Mouse (Mus musculus) left cerebral cortex, adult 9 months (tissue): Measurements from ENCODE around the gene Nkx2-1.
A peak's percentile ranks its signal among the peaks of the same experiment; 100 is the strongest.
"Not testable (repeated sequence)": the region's sequence is repeated elsewhere in the genome, so short reads cannot be mapped to it uniquely, and the experiment has no call there.

ENCODE experiments used
- DNase-seq, 2 experiments: peaks; one replicate each; pipeline ENCODE4 v3.0.0; 2022; ENCODE audit warnings: low spot score in 2 of 2

The Nkx2-1 gene

DNA sequence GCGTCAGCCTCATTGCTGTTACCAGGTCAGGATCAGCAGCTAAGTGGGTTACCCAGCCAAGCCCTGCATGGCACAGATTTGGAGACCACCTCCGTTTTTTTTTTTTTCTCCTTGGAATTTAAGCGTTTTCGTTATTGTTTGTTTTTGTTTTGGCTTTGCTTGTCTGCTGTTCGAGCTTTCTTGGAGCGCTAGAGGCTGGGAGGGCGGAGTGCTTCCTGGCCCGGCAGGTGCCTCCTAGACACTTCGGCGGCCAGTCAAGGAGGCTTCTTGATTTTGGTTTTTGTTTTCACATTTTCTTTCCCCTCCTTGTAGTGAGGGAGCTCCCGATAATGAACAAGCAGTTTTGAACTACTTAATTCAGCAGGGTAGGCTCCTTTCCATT lies at the start of gene Nkx2-1:
Gene Nkx2-1 (minus strand): TSS at position 25 of the 382 bp plus-strand sequence.
- DNase-seq, result no peak

DNA sequence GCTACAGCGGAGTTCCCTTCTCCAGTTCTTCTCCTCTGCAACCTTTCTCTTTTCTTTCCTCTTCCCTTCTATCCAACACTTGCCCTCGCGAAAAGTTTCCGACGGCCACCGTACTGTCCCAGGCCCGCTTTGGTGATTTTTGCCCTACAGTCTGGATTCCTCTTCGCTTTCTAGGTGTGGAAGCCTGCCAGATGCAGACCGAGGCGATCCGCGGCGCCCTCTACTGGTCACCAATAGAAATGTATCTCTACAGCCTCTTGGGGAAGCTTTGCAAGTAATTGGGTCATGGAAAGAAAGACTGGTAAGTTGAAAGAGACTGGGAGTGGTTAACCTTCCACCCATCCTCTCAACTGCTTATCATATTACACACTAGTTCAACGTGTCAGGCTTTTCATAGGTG lies 4.4 kb upstream of the Nkx2-1 start:
- DNase-seq, result peak; percentile 11 to 70

DNA sequence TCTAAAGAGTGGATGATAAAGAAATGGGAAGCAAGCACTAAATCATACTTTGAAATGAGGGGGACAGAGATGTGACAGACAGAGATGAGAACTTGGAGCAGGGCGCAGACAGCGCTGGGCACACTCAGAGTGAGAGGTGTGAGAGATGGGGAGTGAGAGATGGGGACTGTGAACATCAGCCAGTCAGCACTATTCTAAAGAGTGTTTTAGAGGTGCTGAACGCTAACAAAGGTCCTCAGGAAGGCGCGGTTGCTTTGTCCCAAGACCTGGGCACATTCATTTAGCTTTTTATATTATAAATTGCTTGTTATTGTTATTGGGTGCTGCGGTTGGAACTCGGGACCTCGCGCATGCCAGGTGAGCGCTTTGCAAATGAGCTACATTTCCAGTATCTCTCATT lies 3.9 kb upstream of the Nkx2-1 start:
- no peak for DNase-seq

DNA sequence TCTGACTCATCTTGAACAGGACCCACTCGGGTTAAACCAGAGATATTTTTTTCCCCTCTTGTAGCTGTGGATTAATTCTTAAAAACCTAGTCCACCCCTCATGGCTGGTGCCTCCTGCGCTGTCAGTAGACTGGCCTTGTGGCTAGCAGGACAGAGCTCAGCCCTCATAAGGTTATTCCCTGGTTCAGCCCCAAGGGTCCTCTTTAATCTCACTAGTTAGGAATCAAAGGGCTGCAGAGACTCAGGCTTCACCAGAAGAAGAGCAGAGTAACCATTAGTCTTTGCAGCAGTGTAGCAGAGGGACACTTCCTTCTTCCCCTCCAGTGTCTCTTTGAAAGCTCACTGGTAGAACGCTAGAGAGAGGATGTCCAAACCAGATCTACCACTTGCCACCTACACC lies 1.9 kb upstream of the Nkx2-1 start:
- DNase-seq, result no peak

DNA sequence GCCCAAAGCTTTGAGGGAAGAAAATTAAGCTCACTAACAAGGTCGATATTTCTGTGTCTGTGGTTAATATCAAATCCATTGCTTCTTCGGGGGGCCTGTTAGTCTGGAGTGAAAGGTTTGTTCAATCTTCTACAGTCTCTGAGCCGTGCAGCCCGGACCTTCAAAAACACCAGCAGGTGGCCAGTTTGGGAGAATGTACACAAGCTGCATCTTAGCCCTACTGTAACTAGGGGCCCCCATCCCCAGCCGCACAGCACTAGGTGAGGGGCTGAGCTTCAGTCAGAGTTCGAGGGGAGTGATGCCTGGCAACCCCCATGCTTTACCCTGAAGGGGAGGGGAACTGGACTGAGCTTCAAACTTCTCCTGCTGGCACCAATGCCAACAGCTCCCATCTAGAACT lies 1.2 kb upstream of the Nkx2-1 start:
- DNase-seq, result no peak

DNA sequence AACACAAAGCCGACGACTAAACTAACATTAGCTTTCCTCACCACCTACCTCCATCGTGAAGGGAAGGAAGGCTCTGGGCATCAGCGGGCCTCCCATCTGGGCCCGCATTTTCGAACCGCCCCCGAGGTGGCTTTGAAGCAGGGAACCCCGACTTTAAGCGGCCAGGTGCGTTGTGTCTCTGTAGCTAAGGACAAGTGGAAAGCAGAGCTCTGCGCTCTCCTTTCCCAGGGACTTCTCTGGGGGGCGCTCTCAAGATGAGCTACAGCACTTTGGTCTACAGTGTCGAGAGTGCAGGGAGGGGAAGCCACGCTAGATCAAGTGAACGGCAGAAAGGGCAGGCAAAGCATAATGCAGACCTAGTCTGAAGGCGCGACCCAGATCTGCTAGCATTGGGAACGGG lies 634 bp upstream of the Nkx2-1 start:
- DNase-seq, result no peak

DNA sequence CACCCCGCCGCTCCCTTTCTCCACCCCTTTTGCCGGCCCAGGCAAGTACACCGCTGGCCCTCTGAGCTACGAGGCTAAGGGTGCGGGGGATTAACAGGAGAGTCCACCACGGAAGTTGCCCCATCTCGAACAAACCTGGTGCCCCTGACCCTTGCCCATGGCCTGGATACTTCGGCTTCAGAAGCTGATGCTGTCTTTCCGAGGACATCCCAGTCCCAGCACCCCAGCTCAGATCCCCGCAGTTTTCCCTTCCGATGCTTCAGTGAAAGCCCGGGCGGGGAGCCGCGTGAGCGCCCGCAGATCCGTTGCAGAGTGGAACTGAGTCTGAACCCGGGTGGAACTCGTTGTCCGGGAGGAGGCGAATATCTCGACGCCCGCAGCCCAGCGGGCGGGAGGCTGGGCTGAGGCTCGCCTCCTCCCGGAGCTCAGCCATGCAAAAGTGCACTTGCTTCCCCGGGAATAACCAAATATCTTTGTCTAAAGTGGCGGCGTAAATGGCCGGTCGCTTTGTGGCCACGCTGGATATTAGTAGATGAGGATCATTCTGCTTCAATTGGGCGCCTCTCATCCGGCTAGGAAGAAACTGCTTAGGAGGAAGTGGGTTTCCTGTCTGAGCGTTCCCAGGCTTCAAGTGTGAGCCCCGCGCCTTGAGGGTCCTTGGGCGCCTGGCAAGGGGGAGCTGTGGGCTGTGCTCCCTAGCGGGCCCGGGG lies 379 bp downstream of the Nkx2-1 start:
- no peak for DNase-seq

DNA sequence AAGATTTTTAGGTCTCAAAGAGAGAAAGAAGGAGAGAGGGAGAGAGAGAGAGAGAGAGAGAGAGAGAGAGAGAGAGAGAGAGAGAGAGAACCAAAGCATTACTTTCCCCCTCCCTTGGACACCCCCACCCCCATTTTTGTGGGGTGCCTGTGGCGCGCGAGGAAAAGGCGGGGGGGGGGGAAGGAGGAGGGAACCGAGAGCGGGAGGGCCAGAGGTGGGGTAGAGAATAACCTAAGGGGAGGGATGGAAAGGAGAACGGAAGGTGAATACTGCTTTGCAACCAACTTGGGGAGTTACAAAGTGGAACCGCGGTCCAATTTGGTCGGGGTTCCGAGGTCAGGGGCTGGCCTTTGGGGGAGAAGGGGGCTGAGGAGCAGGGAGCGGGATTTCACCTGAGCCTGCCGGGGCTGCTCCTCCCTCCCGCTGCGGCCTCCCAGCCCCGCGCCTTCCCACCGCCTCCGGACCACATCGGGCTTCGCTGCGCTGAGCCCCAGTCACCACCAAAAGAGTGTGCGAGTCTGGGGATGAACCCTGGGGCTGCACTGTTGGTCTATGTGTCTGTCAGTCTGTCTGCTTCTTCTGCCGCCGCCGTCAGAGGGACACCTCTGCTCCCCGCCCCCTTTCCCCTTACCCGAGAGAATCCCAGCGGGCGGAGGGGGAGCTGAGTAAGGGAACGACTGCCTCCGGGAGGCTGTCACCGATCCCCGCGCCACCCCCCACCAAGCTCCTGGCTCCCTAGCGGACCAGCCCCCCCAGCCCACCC lies 1.1 kb downstream of the Nkx2-1 start:
- no peak for DNase-seq

DNA sequence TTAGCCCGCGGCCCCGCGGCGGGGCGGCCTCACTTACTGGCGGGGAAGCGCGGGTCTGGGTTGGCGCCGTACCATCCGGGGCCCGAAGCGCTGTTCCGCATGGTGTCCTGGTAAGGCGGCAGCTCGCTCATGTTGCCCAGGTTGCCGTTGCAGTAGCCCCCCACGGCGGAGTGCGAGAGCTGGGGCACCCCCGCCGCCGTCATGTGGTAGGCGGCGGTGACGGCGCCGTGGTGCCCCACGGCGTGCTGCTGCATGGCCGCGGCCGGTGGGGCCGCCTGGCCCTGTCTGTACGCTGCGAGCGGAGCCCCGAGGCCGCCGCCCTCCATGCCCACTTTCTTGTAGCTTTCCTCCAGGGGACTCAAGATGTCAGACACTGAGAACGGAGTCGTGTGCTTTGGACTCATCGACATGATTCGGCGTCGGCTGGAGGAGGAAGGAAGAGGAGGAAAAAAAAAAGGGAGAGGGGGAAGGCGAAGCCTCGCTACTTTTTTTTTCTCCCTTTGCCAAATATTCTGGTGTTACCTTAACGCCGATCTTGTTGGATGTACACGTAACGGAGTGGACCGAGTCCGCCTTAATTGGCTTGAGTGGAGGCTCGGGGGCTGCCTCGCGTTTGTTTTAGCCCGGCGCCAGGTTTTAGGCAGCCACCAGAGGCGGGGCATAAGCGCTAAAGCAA lies 1.9 kb downstream of the Nkx2-1 start:
- no peak for DNase-seq

DNA sequence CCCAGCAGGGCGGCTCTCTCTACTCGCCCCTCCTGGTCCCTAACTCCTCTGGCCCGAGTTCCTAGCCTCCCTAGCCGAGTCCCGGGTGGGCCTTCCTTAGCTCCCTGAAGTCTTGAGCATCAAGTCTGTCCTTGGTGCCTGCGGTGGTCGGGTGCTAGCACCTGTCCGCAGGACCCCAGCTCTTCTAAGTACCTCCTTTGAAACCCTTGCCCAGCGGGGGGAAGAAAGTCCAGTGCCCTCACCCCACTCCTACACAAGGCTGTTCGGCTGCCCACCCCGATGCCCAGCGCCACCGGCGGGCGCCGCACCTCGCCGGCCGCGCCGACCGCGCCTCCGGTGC lies 2.4 kb downstream of the Nkx2-1 start:
- DNase-seq, result no peak

DNA sequence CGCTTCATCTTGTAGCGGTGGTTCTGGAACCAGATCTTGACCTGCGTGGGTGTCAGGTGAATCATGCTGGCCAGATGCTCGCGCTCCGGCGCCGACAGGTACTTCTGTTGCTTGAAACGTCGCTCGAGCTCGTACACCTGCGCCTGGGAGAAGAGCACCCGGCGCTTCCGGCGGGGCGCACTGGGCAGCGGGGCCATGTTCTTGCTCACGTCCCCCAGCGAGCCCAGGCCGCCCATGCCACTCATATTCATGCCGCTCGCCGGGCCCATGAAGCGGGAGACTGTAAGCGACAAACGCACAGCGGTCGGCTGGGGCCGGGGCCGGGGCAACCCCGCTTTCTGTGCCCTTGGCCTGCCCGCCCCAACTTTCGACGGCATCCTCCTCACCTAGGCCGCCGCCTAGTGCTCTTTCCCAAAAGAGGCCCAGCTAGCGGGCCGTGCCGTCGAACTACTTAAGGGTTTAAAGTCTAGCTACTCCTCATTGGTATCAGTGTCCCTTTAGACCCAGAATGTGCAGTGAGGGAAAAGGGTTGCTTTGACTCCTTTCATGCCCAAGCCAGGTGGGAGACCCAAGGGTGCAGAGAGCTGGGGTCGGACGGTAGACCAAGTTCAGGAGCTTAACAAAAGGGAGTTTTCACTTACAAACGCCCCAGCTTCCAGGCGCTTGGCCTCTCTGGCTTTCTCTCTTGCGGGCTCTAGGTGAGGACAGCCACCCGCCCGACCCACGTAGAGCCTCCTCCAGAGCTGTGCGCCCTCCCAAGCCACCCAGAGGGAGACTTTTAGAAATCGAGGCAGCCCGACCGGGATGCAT lies 3.0 kb downstream of the Nkx2-1 start:
- DNase-seq, result no peak

DNA sequence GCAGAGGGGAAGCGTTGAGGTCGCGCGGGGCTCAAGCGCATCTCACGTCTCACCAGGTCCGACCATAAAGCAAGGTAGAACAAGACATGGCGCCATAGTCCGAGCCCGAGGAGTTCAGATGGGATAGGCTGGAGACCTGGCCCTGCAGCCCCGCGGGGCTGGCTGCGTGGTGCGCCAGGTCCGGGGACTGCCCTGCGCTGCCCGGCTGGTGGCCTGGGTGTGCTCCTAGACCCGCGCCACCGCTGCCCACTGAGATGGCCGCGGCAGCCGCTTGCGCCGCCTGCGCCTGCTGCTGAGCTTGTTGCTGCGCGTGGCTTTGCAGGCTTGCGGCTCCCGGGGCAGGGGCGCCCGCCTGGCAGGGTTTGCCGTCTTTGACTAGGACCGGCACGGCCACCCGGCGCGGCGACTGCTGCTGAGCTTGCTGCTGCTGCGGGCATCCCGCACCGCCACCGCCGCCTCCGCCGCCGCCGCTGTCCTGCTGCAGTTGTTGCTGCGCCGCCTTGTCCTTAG lies 3.7 kb downstream of the Nkx2-1 start:
- DNase-seq, result no peak

DNA sequence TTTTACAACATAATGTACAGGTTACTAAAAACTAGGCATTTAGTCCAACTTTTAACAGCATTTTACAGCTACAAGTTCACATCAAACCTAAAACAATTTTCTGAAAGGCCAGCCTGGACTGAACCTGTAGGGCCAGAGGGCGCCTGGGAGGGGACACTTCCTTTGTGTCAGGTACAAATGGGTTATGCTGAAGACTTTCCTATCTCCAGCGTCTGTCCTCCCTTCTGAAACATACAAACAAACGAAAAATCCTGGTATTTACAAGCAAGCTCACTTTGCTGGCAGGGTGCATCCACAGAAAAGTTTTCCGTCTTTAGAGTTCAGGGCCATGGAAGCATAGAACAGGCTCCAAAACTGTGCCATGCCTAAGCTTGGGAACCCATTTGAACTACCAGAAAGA lies 4.6 kb downstream of the Nkx2-1 start:
- no peak for DNase-seq

DNA sequence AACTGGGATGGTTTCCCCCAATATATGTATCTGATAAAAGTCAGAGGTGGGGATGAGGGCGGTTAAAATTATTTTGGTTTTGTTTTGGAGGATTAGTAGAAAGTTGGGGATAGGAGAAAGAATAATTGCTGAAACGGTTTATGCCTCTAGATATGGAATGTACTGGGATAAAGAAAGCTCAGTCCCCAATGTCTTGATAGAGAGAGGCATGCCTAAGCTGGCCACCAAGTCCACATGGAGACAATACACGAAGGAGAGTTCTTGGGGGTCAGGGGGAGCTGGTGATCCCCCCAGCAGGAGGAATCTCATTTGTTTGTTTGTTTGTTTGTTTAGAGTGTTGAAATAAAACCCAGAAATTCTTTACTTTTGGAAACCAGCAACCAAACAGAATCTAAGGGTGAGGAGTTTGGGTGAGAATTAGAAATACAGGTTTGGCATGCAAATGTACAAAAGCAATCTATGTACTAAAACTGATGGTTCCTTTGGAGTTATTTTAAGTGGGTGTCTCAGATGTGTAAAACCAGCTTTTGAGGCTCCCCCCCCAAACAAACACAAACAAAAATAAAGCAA lies 5.6 kb downstream of the Nkx2-1 start:
- DNase-seq, result no peak

DNA sequence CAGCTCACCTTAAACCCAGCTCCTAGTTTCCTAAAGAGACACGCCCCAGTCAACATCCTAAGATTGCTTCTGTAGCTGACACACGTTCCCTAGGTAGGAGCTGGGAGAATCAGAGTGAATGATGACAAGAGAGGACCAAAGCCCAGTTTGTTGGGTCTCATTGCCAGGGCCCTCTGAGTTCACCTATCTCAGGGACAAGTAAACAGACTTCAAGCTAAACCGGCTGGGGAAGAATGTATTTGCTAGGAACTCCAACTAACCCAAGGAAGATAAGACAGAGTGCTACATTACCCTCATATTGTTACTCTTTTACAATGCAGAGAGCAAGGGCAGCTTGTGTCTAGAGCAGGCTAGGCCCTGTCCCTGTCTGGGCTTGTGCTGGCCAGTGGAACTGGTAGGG lies 6.8 kb downstream of the Nkx2-1 start:
- DNase-seq, result no peak

DNA sequence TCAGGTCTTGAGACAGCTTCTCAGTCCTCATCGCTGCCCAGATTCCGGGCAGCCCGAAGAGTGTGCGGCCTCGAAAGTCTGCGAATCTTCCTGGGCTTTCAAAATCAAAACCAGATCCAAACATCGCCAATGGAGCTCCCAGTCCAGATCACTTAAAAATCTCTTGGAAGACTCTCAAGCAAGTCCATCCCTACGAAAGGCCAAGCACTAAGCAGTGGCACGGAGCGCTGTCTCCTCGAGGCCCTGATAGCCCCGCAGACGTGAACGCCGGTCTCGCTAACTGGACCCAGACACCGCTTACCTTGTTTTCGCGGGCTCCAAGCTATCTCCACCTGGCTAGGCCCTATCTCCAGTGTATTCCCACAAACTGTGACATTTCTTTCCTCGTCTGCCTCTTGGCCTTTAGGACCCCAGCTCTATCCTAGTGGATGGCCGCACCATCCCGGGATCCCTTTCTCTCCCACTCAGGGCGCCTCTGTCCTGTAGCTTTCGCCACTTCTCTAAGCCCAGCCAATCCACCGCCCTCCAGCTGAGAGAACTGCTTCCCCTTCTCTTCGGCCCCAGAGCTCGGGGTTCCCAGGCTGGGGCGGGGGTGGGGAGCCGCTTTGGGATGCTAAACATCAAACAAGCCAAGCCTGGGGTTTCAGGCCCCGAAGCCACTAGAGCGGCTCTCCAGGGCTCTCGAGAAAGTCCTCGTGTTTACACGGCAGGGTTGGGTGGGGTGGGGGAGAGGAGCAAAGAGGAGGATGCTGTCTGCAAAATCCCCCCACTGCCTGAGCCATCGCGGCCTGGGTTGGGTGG lies 7.6 kb downstream of the Nkx2-1 start:
- DNase-seq, result no peak

DNA sequence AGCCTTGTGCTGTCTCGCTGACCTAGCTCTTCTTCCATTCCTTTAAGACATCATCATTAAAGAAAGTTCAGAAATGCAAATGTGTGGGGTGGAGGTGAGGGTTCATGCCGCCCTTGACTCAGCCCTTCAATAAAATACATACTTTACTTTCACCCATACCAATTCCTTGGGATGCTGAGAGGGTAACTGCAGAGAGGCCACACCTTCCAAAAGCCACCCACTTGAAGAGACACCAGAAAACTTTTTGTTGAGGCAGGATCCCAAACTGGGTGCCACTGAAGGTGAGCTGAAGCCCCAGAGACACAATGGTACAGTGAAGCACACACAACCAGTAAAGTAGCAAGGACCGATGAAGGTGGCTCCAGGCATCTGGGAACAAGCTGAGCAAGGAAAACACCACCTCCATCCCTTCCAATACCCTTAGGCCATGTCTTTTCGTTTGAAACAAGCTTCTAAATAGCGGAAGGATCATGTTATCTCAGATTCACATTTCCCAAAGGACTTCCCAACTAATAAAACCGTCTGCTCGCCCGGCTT lies 8.6 kb downstream of the Nkx2-1 start:
- no peak for DNase-seq

DNA sequence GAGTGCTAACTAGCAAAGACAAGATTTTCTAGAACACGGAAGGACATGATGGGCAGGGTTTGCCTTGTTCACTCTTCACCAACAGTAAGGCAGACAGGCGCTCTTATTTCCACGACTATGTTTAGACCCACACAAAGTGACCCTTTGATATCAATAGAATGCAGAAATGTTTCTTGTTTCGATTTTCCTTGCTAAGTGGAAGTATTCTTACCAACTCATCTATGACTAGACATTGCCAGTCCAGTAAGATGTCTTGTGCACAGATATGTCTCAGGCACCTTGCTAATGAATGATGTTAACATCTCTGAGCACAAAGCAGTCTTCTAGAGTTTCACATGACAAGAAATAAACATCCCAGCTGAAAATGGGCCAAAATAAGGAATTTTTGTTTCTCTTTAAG lies 9.6 kb downstream of the Nkx2-1 start:
- DNase-seq, result no peak

DNA sequence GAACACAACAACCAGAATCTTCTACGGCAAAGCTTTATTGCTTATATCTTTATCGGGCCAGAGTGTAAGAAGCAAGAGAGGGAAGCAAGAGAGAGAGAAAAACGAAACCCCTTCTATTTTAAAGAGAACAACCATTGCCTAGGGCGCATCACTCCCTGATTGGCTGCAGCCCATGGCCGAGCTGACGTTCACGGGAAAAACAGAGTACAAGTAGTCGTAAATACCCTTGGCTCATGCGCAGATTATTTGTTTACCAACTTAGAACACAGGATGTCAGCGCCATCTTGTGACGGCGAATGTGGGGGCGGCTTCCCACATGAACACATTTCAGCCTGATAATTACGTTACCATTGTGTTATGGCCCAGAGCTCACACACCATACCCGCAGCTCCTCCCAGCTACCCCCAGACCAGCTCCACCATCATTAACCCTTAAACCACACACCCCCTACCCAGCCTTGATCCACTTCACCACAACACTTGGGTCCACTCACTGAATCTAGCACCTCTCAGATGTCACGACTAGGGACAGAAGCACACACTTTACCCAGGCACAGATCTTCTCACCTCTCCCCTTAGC lies 11.4 kb downstream of the Nkx2-1 start:
- DNase-seq, result not testable (repeated sequence)

DNA sequence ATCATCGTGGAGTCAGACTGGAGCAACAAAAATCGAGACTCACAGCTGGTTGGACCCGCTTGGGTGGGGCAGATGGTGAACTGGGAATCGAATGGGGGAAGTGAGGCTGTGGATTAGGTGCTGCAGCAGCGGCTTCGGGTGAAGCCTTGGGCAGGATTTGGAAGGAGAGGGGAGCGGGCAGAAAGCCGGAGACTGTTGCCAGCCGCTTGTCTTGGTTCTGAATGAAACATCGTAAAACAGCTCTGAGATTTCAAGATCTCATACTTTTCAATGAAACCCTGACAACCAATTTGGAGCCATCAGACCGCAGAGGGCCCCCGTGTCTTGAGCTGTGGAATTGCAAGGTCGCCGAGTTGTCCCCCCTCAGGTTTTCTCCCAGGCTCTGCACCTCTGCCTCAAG lies 12.5 kb downstream of the Nkx2-1 start:
- no peak for DNase-seq
